ENCODE assay signal across 9 mouse cellular contexts in the genomic region with DNA sequence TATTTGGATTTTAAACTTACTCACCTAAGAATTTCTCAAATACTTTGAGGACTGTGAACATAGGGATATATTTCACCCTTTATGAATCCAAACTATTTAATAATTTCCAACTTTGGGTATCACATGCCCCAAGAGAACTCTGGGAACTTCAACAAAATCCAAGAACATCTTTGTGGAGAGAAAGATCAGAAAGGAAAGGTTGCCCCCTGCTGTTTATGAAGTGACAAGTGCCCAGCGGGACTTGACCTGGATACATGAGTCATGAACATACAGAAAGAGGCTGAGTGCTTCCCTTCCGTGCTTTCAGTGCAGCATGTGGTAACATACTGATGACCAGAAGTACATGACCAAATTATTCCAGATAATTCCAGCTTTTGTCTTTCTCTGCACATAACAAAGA.
DNase-seq lines count a peak whose midpoint lies in the region; ATAC-seq and TF ChIP-seq lines count a peak whose summit lies in the region.
"Had no signal": no experiment of that assay in that cellular context is flagged by ENCODE, and none has a peak within 500 bp of the region (broad histone marks: within the 10 kb centered on the region; RNA-seq: fewer than 3 reads in every experiment).

No protein-coding gene starts in this region.

- no peak overlapping the region for H3K27ac ChIP-seq in heart, postnatal 0 days (ENCODE audit: low read depth)
- H3K27ac ChIP-seq: hindbrain, embryonic 15.5 days had no signal

- H3K4me1 ChIP-seq in heart, postnatal 0 days (ENCODE audit: control insufficient read depth, insufficient read depth): no peaks in the 10 kb centered on the region
- H3K4me1 ChIP-seq: hindbrain, embryonic 15.5 days had no signal

- H3K4me3 ChIP-seq in heart, postnatal 0 days (ENCODE audit: low read depth, low read length): no peak overlapping the region
- H3K4me3 ChIP-seq: hindbrain, embryonic 15.5 days had no signal

- TF ChIP-seq EP300 in heart, postnatal 0 days (IDR thresholded peaks at IDR 0.05; ENCODE audit: low read depth): no peak

- peak; percentile 36; the same call in 1 of the 2 replicates for ATAC-seq in heart, postnatal 0 days (ENCODE audit: insufficient read depth, low read depth)
- no peak for ATAC-seq in cerebellum, adult (ENCODE audit: insufficient number of reproducible peaks, low FRiP score, low TSS enrichment)

- H3K9ac ChIP-seq in heart, postnatal 0 days (replicated peaks; ENCODE audit: low read depth, low read length): no peak overlapping the region
- H3K9ac ChIP-seq: hindbrain, embryonic 15.5 days had no signal

- H3K4me2 ChIP-seq in heart, postnatal 0 days (ENCODE audit: low read depth, low read length): no peak overlapping the region
- H3K4me2 ChIP-seq: hindbrain, embryonic 15.5 days had no signal

- TF ChIP-seq CTCF in heart, postnatal 0 days (IDR thresholded peaks at IDR 0.05; ENCODE audit: low read depth): peak; percentile 74

- no peaks in the 10 kb centered on the region for H3K9me3 ChIP-seq in heart, postnatal 0 days (replicated peaks; ENCODE audit: control insufficient read depth, low read length)

- 8% methylated on average over 2 of the region's 2 CpGs for WGBS in heart, postnatal 0 days

- no peaks in the 10 kb centered on the region for H3K36me3 ChIP-seq in heart, postnatal 0 days (replicated peaks; ENCODE audit: control insufficient read depth, insufficient read depth, low read length)
- H3K36me3 ChIP-seq: hindbrain, embryonic 15.5 days had no signal

- DNase-seq in frontal cortex, postnatal 36 days (ENCODE audit: low spot score in 2 of 2): peak; percentile 10 to 38
- DNase-seq in frontal cortex, postnatal 10 days (ENCODE audit: low spot score in 2 of 2): no peak
- peak; percentile 96 for DNase-seq in 3T3-L1 (ENCODE audit: low read depth, low spot score)
- peak; percentile 46 for DNase-seq in adrenal gland, postnatal 14 days
- DNase-seq in heart, postnatal 0 days (ENCODE audit: low spot score): peak; percentile 80
- peak; percentile 16 to 57 for DNase-seq in left cerebral cortex, postnatal 25 days (ENCODE audit: low spot score in 2 of 2)
- DNase-seq in right cerebral cortex, postnatal 4 days: peak; percentile 5

- intact Hi-C loops in left cerebral cortex, postnatal 25 days (cut with DNase I): loop anchor here (5.0 kb wide), 1 partner anchor 881 kb away; no protein-coding TSS in a partner anchor

- H3K27me3 ChIP-seq in heart, postnatal 0 days (ENCODE audit: control insufficient read depth, insufficient read depth, low read length): no peaks in the 10 kb centered on the region
- H3K27me3 ChIP-seq: hindbrain, embryonic 15.5 days had no signal

Comparison
In these comparisons a context has a peak if more than half of its experiments do, and no peak if none do; other contexts are left out.
1. DNase-seq: peak in frontal cortex, postnatal 36 days (2 of 2), 3T3-L1 (single experiment), adrenal gland, postnatal 14 days (single experiment), heart, postnatal 0 days (single experiment), left cerebral cortex, postnatal 25 days (2 of 2) and right cerebral cortex, postnatal 4 days (single experiment); none in frontal cortex, postnatal 10 days (0 of 2).